Mouse (Mus musculus): ENCODE results near the gene Ncbp3.

- TF ChIP-seq ZKSCAN1 (IDR thresholded peaks at IDR 0.05; ENCODE audit: low read depth, low read length) (no peak), TCF12 (IDR thresholded peaks at IDR 0.05; ENCODE audit: low read depth, low read length) (no peak), EP300 (IDR thresholded peaks at IDR 0.05; ENCODE audit: low read depth in 1 of 2, low read length in 2 of 2) (no peak), E2F4 (IDR thresholded peaks at IDR 0.05; ENCODE audit: borderline replicate concordance, low read depth, low read length) (no peak), CTCF (IDR thresholded peaks at IDR 0.05 in 2 of 3, conservative IDR thresholded peaks at IDR 0.05 in 1 of 3; ENCODE audit: control insufficient read depth in 1 of 3, insufficient read depth in 1 of 3, low read depth in 2 of 3, low read length in 3 of 3, poor library complexity in 1 of 3, severe bottlenecking in 1 of 3) (no peak), MAZ (IDR thresholded peaks at IDR 0.05; ENCODE audit: low read depth, low read length) (no peak), MAFK (IDR thresholded peaks at IDR 0.05; ENCODE audit: borderline replicate concordance, low read depth, low read length) (no peak), HCFC1 (IDR thresholded peaks at IDR 0.05; ENCODE audit: low read depth, low read length) (no peak), MAX (IDR thresholded peaks at IDR 0.05; ENCODE audit: low read length) (no peak), POLR2AphosphoS2 (IDR thresholded peaks at IDR 0.05; ENCODE audit: low read length) (no peak)
Observed at GRCm38 (mm10) chr11:73014831-73015344, 32.7 kb upstream of the Ncbp3 start.

Measured in MEL (cell line).